Mouse (Mus musculus): ENCODE measurements at regions not wholly inside any gene's neighbourhood (a gene's known extent, or its start where the extent isn't known, plus 50 kb on each side); places are given as distances from the start of the nearest gene placed in this dataset.
"Not testable (repeated sequence)": the region's sequence is repeated elsewhere in the genome, so short reads cannot be mapped to it uniquely, and the experiment has no call there.

- DNase-seq = no peak
These were observed 105.8 kb downstream of the Dad1 start for GRCm38 (mm10) chr14:54148121-54148520.

GRCm38 (mm10) chr14:54147546-54147945 is 106.4 kb downstream of the Dad1 start:
- DNase-seq = no peak

- DNase-seq = no peak
These were observed 107.9 kb downstream of the Dad1 start for GRCm38 (mm10) chr14:54145743-54146741.

GRCm38 (mm10) chr14:54143828-54144227 is 110.1 kb downstream of the Dad1 start:
- no peak for DNase-seq

- no peak for DNase-seq
These were observed 115.6 kb downstream of the Dad1 start for GRCm38 (mm10) chr14:54138288-54138687.

- DNase-seq = peak; percentile 46
These were observed 117.4 kb downstream of the Dad1 start for GRCm38 (mm10) chr14:54136538-54136937.

- DNase-seq = no peak
These were observed 125.6 kb downstream of the Dad1 start for GRCm38 (mm10) chr14:54128334-54128733.

GRCm38 (mm10) chr14:54125510-54125909 is 128.4 kb downstream of the Dad1 start:
- DNase-seq = no peak

GRCm38 (mm10) chr14:54121973-54122372 is 131.9 kb downstream of the Dad1 start:
- DNase-seq = no peak

- DNase-seq = no peak
These were observed 132.6 kb downstream of the Dad1 start for GRCm38 (mm10) chr14:54121340-54121739.

GRCm38 (mm10) chr14:54120194-54120593 is 133.7 kb downstream of the Dad1 start:
- DNase-seq = no peak

GRCm38 (mm10) chr14:54117607-54118006 is 136.3 kb downstream of the Dad1 start:
- DNase-seq = not testable (repeated sequence)

- DNase-seq = no peak
These were observed 140.7 kb downstream of the Dad1 start for GRCm38 (mm10) chr14:54113216-54113615.

GRCm38 (mm10) chr14:54110971-54111370 is 142.9 kb downstream of the Dad1 start:
- DNase-seq = no peak

- no peak for DNase-seq
These were observed 144.8 kb downstream of the Dad1 start for GRCm38 (mm10) chr14:54109129-54109528.

GRCm38 (mm10) chr14:54108311-54109074 is 145.4 kb downstream of the Dad1 start:
- no peak for DNase-seq

- no peak for DNase-seq
These were observed 146.6 kb downstream of the Dad1 start for GRCm38 (mm10) chr14:54107204-54107796.

- no peak for DNase-seq
These were observed 149.7 kb downstream of the Dad1 start for GRCm38 (mm10) chr14:54104243-54104642.

- no peak for DNase-seq
These were observed 150.4 kb downstream of the Dad1 start for GRCm38 (mm10) chr14:54103541-54103940.

- DNase-seq = no peak
These were observed 150.8 kb downstream of the Dad1 start for GRCm38 (mm10) chr14:54103115-54103514.

- no peak for DNase-seq
These were observed 152.1 kb downstream of the Dad1 start for GRCm38 (mm10) chr14:54101775-54102174.

- DNase-seq = no peak
These were observed 154.5 kb downstream of the Dad1 start for GRCm38 (mm10) chr14:54099360-54099759.

GRCm38 (mm10) chr14:54098122-54098775 is 155.7 kb downstream of the Dad1 start:
- no peak for DNase-seq

All from liver (tissue).